Mouse (Mus musculus): ENCODE results near the gene Best1.
A peak's percentile ranks its signal among the peaks of the same experiment; 100 is the strongest.

Gene Best1

GRCm38 (mm10) chr19:9964205-9964916 is 37.1 kb downstream of the Best1 start:
- no peak for DNase-seq (ENCODE audit: low spot score in 2 of 2)

- no peak for DNase-seq (ENCODE audit: low spot score in 2 of 2)
These were observed 40.7 kb downstream of the Best1 start for GRCm38 (mm10) chr19:9960769-9961168.

DNA sequence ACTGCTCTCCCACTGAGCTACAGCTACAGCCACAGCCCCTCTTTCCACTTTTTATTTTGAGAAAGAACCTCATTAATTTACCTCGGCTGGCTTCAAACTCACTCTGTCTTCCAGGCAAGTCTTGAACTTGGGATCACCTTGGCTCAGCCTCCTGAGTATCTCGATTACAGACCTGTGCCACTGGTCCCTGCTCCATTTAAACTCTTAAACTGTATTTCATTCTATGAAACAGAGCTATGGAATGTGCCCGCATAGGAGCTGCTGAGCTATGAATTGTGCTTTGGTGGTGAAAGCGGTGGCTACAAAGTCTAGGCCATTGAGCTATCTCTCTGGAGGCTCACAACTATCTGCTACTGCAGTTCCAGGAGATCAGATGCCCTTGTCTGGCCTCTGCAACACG is 43.5 kb downstream of the Best1 start:
- DNase-seq (ENCODE audit: low spot score in 2 of 2): no peak

DNA sequence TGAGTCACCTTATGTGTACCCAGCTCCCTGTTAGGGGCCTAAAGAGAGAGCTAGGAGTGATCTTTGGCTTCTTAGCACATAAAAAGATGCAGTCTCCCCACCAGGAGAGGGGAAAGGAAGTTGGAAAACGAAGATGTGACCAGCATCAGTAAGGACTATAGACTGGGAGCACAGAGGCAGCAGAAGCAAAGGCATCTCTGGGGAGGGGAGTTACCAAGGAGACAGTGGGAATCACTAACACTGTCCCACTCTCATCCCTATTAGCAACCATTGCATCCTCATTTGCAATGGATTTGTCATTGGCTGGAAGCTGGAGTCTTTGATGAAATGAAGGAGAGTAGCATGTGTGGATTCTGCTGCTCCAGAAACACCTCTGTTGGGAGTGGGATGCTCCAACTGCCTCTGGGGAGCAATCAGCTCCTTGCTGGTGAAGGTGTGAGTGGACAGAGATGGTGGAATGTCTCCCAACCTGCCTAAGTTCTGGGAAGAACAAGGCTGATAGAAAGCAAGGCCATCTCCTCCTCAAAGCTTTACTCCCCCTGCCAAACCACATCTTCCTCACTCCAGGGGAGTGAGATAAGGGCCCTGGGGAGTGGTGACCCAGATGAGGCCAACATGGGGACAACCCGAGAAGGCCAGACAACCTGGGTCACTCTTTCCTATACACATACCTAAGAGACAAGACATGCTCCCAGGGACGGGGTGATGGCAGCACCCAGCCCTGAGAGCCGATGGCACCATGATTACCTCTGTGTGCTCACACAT is 44.6 kb downstream of the Best1 start:
- no peak for DNase-seq (ENCODE audit: low spot score in 2 of 2)

DNA sequence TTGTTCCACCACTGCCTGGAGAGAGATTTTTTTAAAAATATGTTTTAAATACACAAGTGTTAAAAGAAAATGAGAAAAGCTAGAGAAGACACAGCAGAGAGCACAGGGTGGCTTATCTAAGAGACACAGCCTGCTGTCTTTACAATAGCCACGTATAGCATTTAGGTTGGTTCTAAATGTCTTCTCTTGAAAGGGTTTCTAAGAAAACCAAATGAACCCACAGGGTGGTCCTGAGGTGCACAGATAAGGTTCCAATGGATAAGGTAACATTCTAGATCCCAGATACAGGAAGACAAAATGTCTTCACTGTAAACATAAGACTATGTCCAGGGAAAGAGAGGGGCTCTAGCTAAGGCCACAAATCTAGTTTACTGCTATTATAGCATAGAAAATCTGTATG is 46.0 kb downstream of the Best1 start:
- no peak for DNase-seq (ENCODE audit: low spot score in 2 of 2)

- no peak for DNase-seq (ENCODE audit: low spot score in 2 of 2)
These were observed 46.6 kb downstream of the Best1 start for GRCm38 (mm10) chr19:9954811-9955202.

DNA sequence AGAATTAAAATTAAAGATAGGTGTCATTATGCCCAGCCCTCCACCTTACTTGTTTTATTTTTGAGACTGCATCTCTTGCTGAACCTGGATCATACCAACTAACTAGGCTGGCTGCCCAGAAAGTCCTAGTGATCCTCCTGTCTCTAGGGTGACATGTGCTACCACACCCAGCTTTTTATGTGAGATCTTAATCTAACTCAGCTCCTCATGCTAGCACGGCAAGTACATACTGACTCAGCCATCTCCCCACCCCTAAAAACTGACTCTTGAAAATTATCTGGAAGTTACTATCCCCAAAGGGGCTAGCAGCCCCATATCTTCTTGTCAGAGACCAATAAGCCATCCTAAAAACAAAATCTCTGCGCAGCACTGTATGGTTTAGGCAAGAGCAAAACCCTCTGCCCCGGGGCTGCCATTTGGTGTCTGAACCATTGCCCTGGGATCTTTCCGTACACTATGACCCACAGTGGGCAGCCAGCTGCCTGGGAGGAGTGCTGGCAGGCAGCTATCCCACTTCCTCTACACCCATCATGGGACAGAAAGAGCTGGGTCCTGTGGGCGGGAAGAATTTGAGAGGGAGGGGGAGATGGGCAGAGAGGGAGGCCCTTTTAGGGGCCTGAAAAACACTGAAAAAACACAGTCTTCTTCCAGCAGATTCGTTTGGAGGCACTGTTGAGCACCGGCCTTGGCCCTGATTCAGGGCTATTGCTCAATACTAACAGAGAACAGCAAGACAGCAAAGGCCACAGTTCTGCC is 47.2 kb downstream of the Best1 start:
- DNase-seq (ENCODE audit: low spot score in 2 of 2): peak; percentile 69 to 87

DNA sequence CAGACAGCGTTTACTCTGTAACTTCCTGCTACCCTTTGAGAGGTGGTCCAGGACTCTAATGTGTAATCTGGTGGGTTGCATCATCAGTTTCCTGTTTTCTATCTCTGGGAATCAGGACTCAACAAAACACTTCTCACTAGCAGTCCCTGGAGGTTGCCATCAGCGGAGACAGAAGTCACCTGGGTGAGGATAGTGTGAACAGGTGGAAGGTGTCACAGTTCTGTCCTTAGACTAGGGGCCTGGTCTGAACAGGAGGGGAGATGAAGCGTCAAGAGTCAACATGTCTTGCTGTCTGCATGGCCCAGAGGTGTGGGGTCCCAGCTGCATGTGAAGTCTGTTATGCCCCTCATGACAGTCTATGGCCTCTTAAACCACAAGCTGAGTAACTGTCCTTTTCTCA is 48.5 kb downstream of the Best1 start:
- no peak for DNase-seq (ENCODE audit: low spot score in 2 of 2)

DNA sequence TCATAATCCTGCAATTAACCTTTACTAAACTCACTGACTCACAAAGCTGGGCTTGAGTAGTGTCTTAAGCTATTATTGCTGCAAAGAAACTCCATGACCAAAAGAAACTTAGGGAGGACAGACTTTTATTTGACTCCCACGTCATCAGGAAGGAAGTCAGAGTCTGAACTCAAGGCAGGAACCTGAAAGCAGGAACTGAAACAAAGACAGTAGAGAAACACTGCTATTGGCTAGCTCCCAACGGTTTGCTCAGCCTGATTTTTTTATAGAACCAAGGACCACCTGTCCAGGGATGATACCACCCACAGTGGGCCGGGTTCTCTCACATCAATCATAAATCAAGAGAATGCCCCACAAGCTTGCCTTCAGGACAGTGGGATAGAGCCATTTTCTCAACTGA is 49.0 kb downstream of the Best1 start:
- DNase-seq (ENCODE audit: low spot score in 2 of 2): no peak

DNA sequence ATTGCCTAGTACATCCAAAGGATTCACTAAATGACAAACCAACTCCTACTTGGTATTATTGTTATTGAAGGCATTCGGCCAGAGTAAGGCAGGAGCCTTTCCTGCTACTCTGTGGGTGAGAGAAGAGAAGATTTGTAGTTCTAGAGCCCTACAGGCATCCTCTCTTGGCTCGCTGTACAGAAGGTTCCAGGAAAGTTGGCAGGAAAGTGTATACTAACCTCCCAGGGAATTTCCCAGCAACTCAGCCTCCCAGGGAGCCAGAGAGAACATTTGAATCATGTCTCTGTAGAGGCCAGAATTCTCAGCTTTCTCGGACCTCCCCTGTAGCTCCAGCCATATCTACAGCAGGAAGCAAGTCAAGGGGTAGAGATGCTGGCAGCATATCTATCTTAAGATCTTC is 54.4 kb downstream of the Best1 start:
- peak in 1 of 2 experiments; percentile 40 for DNase-seq (ENCODE audit: low spot score in 2 of 2)

DNA sequence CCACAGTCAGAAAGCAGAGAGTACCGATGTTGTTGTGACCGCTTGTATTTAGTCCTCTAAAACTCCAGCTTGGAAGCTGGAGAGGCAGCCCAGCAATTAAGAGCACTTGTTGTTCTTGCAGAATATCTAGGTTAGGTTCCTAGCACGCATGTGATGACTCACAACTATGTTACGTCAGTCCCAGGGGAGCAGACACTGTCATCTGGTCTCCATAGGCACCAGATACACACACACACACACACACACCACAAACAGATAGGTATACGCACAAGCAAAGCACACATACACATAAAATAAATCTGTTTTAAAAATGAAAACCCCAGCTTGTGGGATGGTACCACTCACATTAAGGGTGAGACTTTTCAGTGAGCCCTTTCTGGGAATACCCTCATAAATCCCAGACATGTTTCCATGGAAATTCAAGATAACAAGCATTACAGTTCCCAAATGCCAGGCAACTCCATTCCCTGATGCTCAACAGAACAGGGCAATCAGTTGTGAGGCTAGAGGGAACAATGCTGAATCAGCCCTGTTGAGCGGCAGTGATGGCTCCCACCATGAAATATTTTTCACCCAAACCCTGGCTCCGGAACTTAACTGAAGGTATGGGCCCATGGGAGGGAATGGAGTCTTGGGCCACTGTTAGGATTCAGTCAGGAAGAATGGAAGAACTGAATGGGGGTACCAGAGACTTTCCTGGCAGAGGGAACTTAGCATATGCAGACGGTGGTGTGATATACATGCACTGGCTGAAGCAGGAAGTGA is 55.5 kb downstream of the Best1 start:
- no peak for DNase-seq (ENCODE audit: low spot score in 2 of 2)

DNA sequence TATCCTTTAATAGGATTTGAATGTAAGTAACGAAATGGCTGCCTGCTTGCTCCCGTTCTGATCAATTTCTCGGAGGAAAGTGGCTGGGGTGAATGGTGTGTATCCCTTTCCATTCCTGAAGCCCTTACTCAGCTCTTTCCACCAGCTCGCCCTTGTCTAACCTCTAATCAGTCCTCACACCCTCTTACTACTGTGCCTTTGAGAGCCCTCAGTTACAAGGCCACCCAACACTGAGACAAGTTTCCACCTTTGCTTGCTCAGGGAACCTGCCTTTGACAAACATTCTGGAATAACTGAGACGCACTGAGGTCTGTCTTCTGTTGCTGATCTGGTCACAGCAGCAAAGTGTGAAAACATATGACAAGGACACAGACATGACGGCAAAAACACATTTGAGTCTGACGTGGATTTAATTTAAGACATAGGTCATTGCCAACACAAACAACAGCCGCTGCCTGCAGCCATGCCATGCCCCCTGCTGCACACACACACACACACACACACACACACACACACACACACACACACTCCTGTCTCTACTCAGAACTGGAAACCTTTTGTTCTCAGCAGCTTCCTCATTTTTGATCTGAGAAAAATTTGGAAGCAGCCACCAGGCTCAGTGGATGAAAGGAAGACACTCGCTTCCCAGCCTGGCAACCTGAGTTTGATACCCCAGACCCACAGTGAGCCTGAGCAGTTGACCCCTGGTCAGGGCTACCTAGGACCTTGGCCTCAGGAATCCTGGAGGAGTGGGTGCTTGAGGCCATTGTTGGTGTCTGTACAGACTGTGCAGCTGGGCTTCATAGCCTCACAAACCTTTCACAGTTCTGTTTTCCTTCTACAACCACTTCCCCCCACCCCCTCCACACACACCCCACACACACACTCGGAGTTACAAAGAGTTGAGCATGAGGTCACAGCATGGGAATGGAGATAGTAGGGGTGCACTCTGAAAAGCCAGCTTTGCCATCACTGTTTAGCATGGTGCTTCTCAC is 58.6 kb downstream of the Best1 start:
- no peak for DNase-seq (ENCODE audit: low spot score in 2 of 2)

GRCm38 (mm10) chr19:9941809-9942208 is 59.6 kb downstream of the Best1 start:
- DNase-seq (ENCODE audit: low spot score in 2 of 2): no peak

DNA sequence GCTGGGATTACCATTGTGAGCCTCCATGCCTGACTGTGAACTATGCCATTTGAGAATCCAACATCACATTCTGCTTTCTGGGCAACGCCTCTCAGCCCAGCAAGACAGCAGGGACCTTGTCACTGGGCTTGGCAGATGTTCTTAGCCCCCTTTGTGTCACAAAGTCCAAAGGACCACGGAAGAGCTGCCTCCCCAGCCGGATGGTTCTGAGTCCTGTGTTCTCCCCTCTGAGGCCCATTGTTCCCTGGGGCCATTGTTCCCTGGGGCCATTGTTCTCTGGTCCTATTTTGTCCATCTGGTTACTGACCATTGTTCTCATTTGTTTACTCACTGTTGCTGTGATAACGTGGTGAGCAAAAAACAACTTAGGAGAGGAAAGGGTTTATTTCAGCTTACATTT is 60.5 kb downstream of the Best1 start:
- DNase-seq (ENCODE audit: low spot score in 2 of 2): no peak

- DNase-seq (ENCODE audit: low spot score in 2 of 2): no peak
These were observed 61.6 kb downstream of the Best1 start for GRCm38 (mm10) chr19:9939841-9940240.

- no peak for DNase-seq (ENCODE audit: low spot score in 2 of 2)
These were observed 62.6 kb downstream of the Best1 start for GRCm38 (mm10) chr19:9938824-9939303.

- DNase-seq (ENCODE audit: low spot score in 2 of 2): no peak
These were observed 63.1 kb downstream of the Best1 start for GRCm38 (mm10) chr19:9938156-9938823.

GRCm38 (mm10) chr19:9937428-9937827 is 64.0 kb downstream of the Best1 start:
- DNase-seq (ENCODE audit: low spot score in 2 of 2): no peak

DNA sequence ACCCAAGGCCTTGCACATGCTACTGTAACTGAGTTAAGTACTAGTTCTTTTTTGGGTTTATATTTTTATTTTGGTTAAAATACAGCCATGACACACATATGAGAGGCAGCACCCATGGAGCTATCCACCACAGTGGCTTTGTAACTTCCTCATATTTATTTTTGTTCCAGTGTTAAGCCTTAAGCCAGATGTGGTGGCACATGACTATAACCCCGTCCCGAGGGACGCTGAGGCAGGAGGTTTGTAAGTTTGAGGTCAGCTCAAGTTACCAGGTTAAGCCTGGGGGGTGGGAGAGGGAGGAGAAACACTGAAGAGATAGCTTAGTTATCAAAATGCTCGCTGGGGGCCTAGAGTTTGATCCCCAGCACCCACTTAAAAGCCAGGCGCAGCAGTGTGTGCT is 64.9 kb downstream of the Best1 start:
- DNase-seq (ENCODE audit: low spot score in 2 of 2): no peak

Measured in urinary bladder, adult 18-20 months (tissue).